Mouse (Mus musculus) ES-Bruce4 (cell line): ENCODE results near the gene Rab13. TPM values are rescaled to one million over a fixed set of nuclear protein-coding genes. Genes with fewer than 3 reads are reported as not detected.

Experiments used
- H3K27ac ChIP-seq: 2 replicates; pipeline ENCODE4 v1.5.1; 2012; ENCODE audit warnings: low read length, inconsistent platforms; ENCODE audit not compliant: insufficient read depth
- H3K27me3 ChIP-seq: 2 replicates; pipeline ENCODE4 v1.6.1; 2012; ENCODE audit warnings: mild to moderate bottlenecking, low read length, inconsistent platforms; ENCODE audit not compliant: control insufficient read depth, poor library complexity, insufficient read depth, severe bottlenecking
- H3K36me3 ChIP-seq: 2 replicates; pipeline ENCODE4 v1.6.1; 2012; ENCODE audit warnings: inconsistent platforms, mild to moderate bottlenecking, low read length, moderate library complexity; ENCODE audit not compliant: control insufficient read depth, poor library complexity, insufficient read depth, severe bottlenecking
- H3K4me1 ChIP-seq: one replicate; pipeline ENCODE4 v1.8.1; 2011; ENCODE audit warnings: low read length; ENCODE audit not compliant: control insufficient read depth, insufficient read depth
- H3K4me3 ChIP-seq: 2 replicates; pipeline ENCODE4 v1.5.1; 2011; ENCODE audit warnings: low read depth, mild to moderate bottlenecking, low read length
- H3K9ac ChIP-seq: 2 replicates; pipeline ENCODE4 v1.6.1; 2012; ENCODE audit warnings: low read depth, mild to moderate bottlenecking, inconsistent platforms; ENCODE audit not compliant: poor library complexity, severe bottlenecking
- H3K9me3 ChIP-seq: replicated peaks from 2 replicates; pipeline ENCODE4 v1.6.1; 2012; ENCODE audit warnings: mild to moderate bottlenecking, low read length, inconsistent platforms; ENCODE audit not compliant: control insufficient read depth, poor library complexity, insufficient read depth, severe bottlenecking
- CTCF ChIP-seq: IDR thresholded peaks from one replicate; pipeline ENCODE4 v1.8.1; 2011; ENCODE audit warnings: low read depth, low read length
- EP300 ChIP-seq: IDR thresholded peaks from 2 replicates; pipeline ENCODE4 v1.6.1; 2011; ENCODE audit warnings: low read depth, low read length; ENCODE audit not compliant: insufficient read depth
- POLR2A ChIP-seq: IDR thresholded peaks from one replicate; pipeline ENCODE4 v1.8.1; 2011; ENCODE audit warnings: low read length; ENCODE audit not compliant: insufficient read depth
- polyA plus RNA-seq: library from polyadenylated mRNA; stranded (reverse); fragments of >200 nt; gene quantifications from 2 replicates; pipeline ENCODE4 v1.2.4, GENCODE M21; 2011; ENCODE audit warnings: low read depth; ENCODE audit not compliant: missing spikeins, insufficient read depth, insufficient read length

Rab13 gene
- polyA plus RNA-seq, 1 experiment: 12.4 TPM

DNA sequence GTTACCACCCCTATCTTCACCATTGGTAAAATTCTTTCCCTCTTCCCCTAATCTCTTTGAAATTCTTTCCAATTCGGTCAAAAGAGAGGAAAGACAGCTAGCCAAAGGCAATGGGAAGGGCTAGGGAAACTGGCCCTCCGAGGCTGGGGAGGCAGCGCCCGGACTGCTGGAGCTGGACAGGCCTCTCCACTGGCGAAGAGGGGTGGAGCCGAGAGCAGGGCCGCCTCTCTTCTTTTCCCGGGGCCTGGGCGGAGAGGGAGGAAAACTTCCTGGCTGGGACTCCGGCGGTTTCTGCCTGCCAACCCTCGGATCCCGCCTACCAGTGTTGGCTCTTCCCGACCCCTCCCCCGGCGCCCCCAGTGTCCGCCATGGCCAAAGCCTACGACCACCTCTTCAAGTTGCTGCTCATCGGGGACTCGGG is 7.0 kb downstream of the Rab13 start:
- Histone ChIP-seq H3K4me3 (peak overlapping the region; percentile 68), H3K27ac (no peak overlapping the region), H3K9me3 (no peaks in the 10 kb centered on the region), H3K36me3 (no peaks in the 10 kb centered on the region), H3K9ac (peak overlapping the region; percentile 82), H3K4me1 (peaks cover 3% of the 10 kb centered on the region), H3K27me3 (no peaks in the 10 kb centered on the region)
- no peak for TF ChIP-seq EP300
- TF ChIP-seq POLR2A: no peak
- no peak for TF ChIP-seq CTCF

DNA sequence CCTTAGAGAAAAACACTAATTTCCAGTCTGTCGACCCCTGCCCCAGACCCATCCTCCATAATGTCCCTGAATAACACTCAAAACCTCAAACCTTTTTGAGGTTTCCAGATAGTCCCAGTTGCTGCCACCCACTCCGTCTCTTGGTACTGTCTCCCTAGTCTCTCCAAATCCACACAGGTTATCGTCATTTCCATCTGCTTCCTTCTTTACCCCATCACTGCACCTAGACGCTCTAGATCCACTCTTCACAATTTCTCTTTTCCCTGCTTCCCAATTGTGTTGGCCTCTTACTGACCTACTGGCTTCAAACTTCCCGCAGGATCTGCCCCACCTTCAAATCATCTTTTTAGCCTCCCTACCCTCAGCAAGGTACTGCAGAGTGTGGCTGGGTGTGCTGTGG is 7.6 kb downstream of the Rab13 start:
- Histone ChIP-seq H3K36me3 (no peaks in the 10 kb centered on the region), H3K4me3 (no peak overlapping the region), H3K27me3 (no peaks in the 10 kb centered on the region), H3K9me3 (no peaks in the 10 kb centered on the region), H3K27ac (no peak overlapping the region), H3K4me1 (peaks cover 6% of the 10 kb centered on the region), H3K9ac (peak overlapping the region; percentile 82)
- TF ChIP-seq EP300 (no peak), POLR2A (no peak), CTCF (no peak)

DNA sequence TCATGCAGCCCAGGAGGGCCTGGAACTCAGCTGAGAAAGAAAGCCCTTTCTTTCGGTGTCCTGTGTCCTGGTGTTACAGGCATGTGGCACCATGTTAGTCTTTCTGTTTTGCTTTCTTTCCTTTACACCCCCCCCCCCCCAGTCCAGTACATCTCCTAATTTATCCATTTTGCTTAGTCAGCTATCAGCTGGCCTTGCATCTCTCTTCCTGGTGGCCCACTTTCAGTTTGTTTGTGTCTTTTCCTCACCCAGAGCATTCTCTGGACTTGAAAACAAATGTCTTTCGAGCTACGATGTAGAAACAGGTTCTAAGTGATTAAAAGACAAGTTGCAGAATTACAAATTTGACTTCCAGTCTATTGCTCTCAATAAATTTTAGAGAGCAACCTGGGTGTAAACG is 9.0 kb downstream of the Rab13 start:
- no peak overlapping the region for H3K27ac ChIP-seq
- no peak for TF ChIP-seq POLR2A
- TF ChIP-seq CTCF: no peak
- no peak for TF ChIP-seq EP300
- no peaks in the 10 kb centered on the region for H3K36me3 ChIP-seq
- no peaks in the 10 kb centered on the region for H3K9me3 ChIP-seq
- H3K9ac ChIP-seq: no peak overlapping the region
- peaks cover 6% of the 10 kb centered on the region for H3K4me1 ChIP-seq
- no peaks in the 10 kb centered on the region for H3K27me3 ChIP-seq
- no peak overlapping the region for H3K4me3 ChIP-seq

DNA sequence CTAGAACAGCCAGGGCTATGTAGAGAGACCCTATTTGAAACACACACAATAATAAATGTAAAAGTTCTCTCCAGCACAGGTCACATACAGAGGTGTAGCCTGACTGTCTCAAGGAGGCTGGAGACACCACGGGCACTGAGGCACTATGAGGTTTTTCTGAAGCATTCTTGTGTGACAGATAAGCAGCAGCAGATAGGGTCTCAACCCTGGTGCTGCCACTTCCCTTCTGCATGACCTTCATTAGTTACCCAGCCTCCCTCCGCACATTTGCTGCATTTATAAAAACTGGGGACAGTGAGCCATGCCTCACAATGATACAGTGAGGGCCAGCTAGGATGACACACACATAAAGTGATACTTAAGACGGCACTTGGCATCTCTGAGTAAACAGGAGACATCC is 9.4 kb downstream of the Rab13 start:
- TF ChIP-seq CTCF (no peak), POLR2A (no peak), EP300 (no peak)
- H3K9ac ChIP-seq: no peak overlapping the region

DNA sequence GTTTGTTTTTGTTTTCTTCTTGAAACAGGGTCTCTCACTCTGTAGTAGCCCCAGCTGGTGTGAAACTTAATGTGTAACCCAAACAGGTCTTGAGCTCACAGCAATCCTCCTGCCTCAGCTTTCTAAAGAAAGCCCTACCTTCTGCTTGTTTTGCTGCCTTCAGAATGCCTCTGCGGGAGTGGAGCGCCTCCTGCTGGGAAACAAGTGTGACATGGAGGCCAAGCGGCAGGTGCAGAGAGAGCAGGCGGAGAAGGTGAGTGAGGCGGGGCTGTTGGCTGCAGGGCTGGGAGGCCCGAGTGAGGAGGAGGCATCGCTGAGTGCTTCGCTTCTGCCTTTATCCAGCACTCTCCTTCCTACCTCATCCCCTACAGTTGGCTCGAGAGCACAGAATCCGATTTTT is 10.8 kb downstream of the Rab13 start:
- Histone ChIP-seq H3K27me3 (no peaks in the 10 kb centered on the region), H3K9ac (no peak overlapping the region), H3K4me1 (peaks cover 6% of the 10 kb centered on the region), H3K36me3 (no peaks in the 10 kb centered on the region), H3K9me3 (no peaks in the 10 kb centered on the region), H3K4me3 (no peak overlapping the region), H3K27ac (no peak overlapping the region)
- TF ChIP-seq CTCF (peak; percentile 90), EP300 (0 out of 2 replicates have a peak, but pooled peaks have one; percentile 45), POLR2A (no peak)

More for the DNA sequence above, 9.4 kb downstream of the Rab13 start:
- Histone ChIP-seq H3K36me3 (no peaks in the 10 kb centered on the region), H3K4me3 (no peak overlapping the region), H3K27me3 (no peaks in the 10 kb centered on the region), H3K4me1 (peaks cover 6% of the 10 kb centered on the region), H3K9me3 (no peaks in the 10 kb centered on the region), H3K27ac (no peak overlapping the region)

DNA sequence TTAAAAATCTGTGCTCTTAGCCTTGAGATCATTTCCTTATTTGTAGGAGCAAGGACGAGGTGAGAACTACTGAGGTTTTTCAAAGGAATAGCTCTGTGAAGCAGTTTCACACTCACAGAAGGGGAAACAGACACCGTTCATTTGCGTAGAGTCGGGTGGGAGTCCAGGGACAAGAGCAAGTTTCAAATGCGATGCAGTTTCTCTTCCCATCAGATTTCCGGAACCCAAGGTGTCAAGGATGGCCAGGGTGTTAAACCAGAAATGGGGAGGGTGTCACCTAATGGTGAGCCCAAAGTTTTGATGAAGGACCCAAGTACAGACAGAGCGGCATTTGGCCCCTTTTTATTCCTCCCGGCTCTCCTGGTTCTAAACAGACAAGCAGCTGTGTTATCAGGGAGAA is 17.6 kb downstream of the Rab13 start:
- Histone ChIP-seq H3K9me3 (no peaks in the 10 kb centered on the region), H3K36me3 (peaks cover 18% of the 10 kb centered on the region), H3K4me3 (peak overlapping the region; percentile 97), H3K4me1 (no peaks in the 10 kb centered on the region), H3K27me3 (no peaks in the 10 kb centered on the region), H3K9ac (peak overlapping the region; percentile 78), H3K27ac (no peak overlapping the region)
- TF ChIP-seq EP300: no peak
- TF ChIP-seq POLR2A: no peak
- TF ChIP-seq CTCF: no peak
